Mouse (Mus musculus) CD4-positive, CD25-positive, alpha-beta regulatory T cell, adult 4 months (primary cell): ENCODE measurements around the gene Fam205a3. TPM values are rescaled to one million over a fixed set of nuclear protein-coding genes. Genes with fewer than 3 reads are reported as not detected.
"Not testable (repeated sequence)": the region's sequence is repeated elsewhere in the genome, so short reads cannot be mapped to it uniquely, and the experiment has no call there.

Experiments used
- ATAC-seq: one replicate; pipeline ENCODE4 v1.8.0; 2017
- polyA plus RNA-seq, 2 experiments: library from polyadenylated mRNA; unstranded; fragments of 100-300 nt; shearing (Covaris generic); gene quantifications; one replicate each; pipeline ENCODE4 v1.2.1; 2017

Gene Fam205a3
- polyA plus RNA-seq: not detected

DNA sequence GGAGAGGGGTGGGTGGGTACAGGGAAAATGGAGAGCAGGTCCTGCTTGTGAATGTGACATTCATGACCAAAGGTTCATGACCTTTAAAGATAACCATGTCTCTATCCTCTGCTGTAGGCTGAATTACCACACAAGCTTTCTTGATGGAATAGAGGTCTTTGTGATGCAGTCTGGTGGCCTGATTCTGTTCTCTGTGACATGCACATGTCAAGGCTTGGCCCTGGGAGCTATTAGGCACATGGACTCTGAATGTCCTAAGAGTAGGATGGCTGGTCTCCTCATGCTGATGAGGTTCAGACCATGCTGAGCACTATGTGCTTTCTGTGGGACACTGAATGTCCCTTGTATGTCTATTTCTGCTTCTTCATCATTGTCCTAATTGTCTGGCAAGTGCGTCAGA, at the start of gene Fam205a3:
Fam205a3 (plus strand) TSS at position 301 of the 400 bp plus-strand sequence.
- not testable (repeated sequence) for ATAC-seq

DNA sequence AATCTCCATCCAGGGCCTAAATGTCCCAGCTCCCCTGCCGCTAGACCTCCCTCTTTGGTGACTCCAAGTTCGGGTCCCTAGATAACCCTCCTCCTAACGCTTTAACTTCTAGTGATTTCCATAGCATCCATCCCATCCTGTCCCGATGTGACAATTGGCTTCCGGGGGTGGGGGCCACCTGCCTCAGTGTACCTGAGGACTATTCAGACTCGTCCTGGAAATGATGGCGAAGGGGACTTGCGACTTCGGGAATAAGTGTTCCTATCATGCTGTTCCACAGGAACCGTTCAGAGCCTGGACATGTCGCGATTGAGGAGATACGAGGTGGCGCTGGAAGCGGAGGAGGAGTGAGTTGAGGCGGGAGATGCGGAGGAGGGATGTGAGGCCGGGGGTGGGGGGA, 24.2 kb upstream of the Fam205a3 start, which contains the start of gene Gm21953:
Gm21953 (plus strand) TSS at position 301 of the 400 bp plus-strand sequence.
- ATAC-seq: not testable (repeated sequence)

Other genes starting within 250 kb of the Fam205a3 start
- gene Gm3893, start 227.1 kb upstream of the Fam205a3 start, polyA plus RNA-seq: not detected
- gene Gm13304, start 203.5 kb upstream of the Fam205a3 start, polyA plus RNA-seq: not detected
- gene Gm13306, start 164.9 kb upstream of the Fam205a3 start, polyA plus RNA-seq: not detected
- not detected for gene Gm13305, start 149.7 kb upstream of the Fam205a3 start, polyA plus RNA-seq
- not detected for gene Gm10600, start 77.7 kb upstream of the Fam205a3 start, polyA plus RNA-seq
- gene Ccl21b, start 62.6 kb upstream of the Fam205a3 start, polyA plus RNA-seq: not detected
- gene Gm21953, start 24.1 kb upstream of the Fam205a3 start, polyA plus RNA-seq: not detected
- not detected for gene Gm21586, start 121.0 kb downstream of the Fam205a3 start, polyA plus RNA-seq
- not detected for gene Gm2163, start 148.4 kb downstream of the Fam205a3 start, polyA plus RNA-seq
- not detected for gene Fam205a2, start 209.8 kb downstream of the Fam205a3 start, polyA plus RNA-seq